Mouse (Mus musculus) olfactory bulb, adult 2 months (tissue): Measurements from ENCODE around the gene Vwa2.

Experiments
- CTCF ChIP-seq: fragments of 200-500 bp; IDR thresholded peaks from 2 replicates; pipeline ENCODE4 v1.5.1; 2012; ENCODE audit warnings: low read depth, mild to moderate bottlenecking, low read length, moderate library complexity; ENCODE audit not compliant: insufficient read depth
- POLR2A ChIP-seq: fragments of 200-500 bp; IDR thresholded peaks from 2 replicates; pipeline ENCODE4 v1.6.1; 2012; ENCODE audit warnings: mild to moderate bottlenecking, low read depth, low read length, moderate library complexity; ENCODE audit not compliant: insufficient read depth

DNA sequence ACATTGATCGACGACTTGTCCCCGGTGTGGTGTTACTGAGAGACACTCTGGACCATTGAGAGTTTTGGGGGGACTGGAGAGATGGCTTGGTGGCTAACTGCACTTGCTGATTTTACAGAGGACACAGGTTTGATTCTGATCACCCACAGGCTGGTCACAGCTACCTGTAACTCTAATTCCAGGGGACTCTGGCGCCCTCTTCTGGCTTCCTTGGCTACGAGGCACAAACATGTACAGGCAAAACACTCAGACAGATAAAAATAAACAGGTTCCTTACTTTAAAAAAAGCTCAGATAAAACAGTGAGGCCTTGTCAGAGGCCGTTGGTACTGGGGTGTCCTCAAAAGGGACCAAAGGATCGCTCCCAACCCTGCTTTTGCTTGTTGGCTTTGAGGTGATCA lies 61.7 kb downstream of the Vwa2 start:
- TF ChIP-seq POLR2A (no peak), CTCF (no peak)
